Mouse (Mus musculus) erythroblast, embryonic 14.5 days (primary cell): ENCODE data around the gene Gm44579.

Experiments used
- GATA1 ChIP-seq: IDR thresholded peaks from 2 replicates; pipeline ENCODE4 v1.6.1; 2012; ENCODE audit warnings: low read length, inconsistent platforms, mixed read lengths
- TAL1 ChIP-seq: IDR thresholded peaks from 3 replicates; pipeline ENCODE4 v1.6.1; 2012; ENCODE audit warnings: low read length, inconsistent platforms, mixed read lengths

DNA sequence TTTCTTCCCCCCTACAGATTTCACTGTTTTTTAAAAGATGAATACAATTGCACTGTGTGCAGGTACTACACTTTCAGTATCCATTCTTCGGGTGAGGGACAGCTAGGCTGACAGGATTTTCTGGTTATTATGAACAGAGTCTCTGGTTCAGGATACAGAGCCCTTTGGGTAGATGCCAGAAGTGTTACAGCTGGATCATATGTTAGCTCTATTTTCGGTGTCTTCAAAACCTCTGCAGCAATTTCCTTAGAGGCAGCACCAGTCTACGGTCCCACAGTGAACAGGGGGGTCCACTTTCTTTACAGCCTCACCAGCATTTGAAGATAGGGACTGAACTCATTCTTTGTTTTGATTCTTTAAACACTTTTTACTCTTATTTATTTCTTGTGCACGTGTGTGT, 36.3 kb downstream of the Gm44579 start:
- TF ChIP-seq GATA1 (no peak), TAL1 (no peak)
